Mouse (Mus musculus) erythroid progenitor cell, adult 5-6 weeks (primary cell): Measurements from ENCODE around the gene Acmsd. TPM values are rescaled to one million over a fixed set of nuclear protein-coding genes. Genes with fewer than 3 reads are reported as not detected.

Source experiments
- total RNA-seq, 2 experiments: library from RNA; stranded (forward) in 1 of 2; stranded (reverse) in 1 of 2; fragments of 150-400 nt in 1 of 2; fragments of 186-747, 209-891 nt in 1 of 2; gene quantifications; 2 replicates each; pipeline versions ENCODE4 v1.2.3 to v1.2.4; 2015 to 2017; ENCODE audit warnings: low replicate concordance in 2 of 2

Gene Acmsd
- total RNA-seq, 2 experiments from 2014 or later, result 22.7 to 40.7 TPM

Other genes with a start within 250 kb of the Acmsd start
- gene Tmem163, start 49.9 kb upstream of the Acmsd start, total RNA-seq (2015; ENCODE audit: low replicate concordance), result 1.1 and 2.1 TPM in 2 replicates
- 0.13 TPM in 1 of 2 replicates, not detected in the other for gene Tmem163, start 49.9 kb upstream of the Acmsd start, total RNA-seq (2017; ENCODE audit: low replicate concordance)
- gene Ccnt2, start 44.8 kb downstream of the Acmsd start, total RNA-seq (2015; ENCODE audit: low replicate concordance), result 84.3 and 112 TPM in 2 replicates
- gene Ccnt2, start 44.8 kb downstream of the Acmsd start, total RNA-seq (2017; ENCODE audit: low replicate concordance), result 111 and 112 TPM in 2 replicates
- gene Map3k19, start 125.6 kb downstream of the Acmsd start, total RNA-seq (2015; ENCODE audit: low replicate concordance), result not detected in 2 replicates
- gene Map3k19, start 125.6 kb downstream of the Acmsd start, total RNA-seq (2017; ENCODE audit: low replicate concordance), result 0.30 and 0.39 TPM in 2 replicates
- 7.9 and 20.5 TPM in 2 replicates for gene Rab3gap1, start 139.4 kb downstream of the Acmsd start, total RNA-seq (2015; ENCODE audit: low replicate concordance)
- 17.3 and 19.6 TPM in 2 replicates for gene Rab3gap1, start 139.4 kb downstream of the Acmsd start, total RNA-seq (2017; ENCODE audit: low replicate concordance)